Mouse (Mus musculus): ENCODE measurements at regions not wholly inside any gene's neighbourhood (a gene's known extent, or its start where the extent isn't known, plus 50 kb on each side); places are given as distances from the start of the nearest gene placed in this dataset.

- H3K27me3 ChIP-seq (ENCODE audit: control insufficient read depth, insufficient read depth, low read length), result no peaks in the 10 kb centered on the region
- no peaks in the 10 kb centered on the region for H3K36me3 ChIP-seq (ENCODE audit: control insufficient read depth, insufficient read depth, low read length)
- H3K9me3 ChIP-seq (ENCODE audit: control insufficient read depth, low read depth, low read length), result no peaks in the 10 kb centered on the region
- ATAC-seq (ENCODE audit: insufficient number of reproducible peaks, insufficient read depth, low FRiP score, low read depth), result no peak
- H3K4me3 ChIP-seq (ENCODE audit: low read depth, low read length), result no peak overlapping the region
- no peak overlapping the region for H3K4me2 ChIP-seq (replicated peaks; ENCODE audit: low read depth, low read length)
- 39% methylated on average over 4 of the region's 4 CpGs for WGBS
- no peak overlapping the region for H3K27ac ChIP-seq (ENCODE audit: low read length)
- H3K9ac ChIP-seq (replicated peaks; ENCODE audit: low read depth, low read length), result no peak overlapping the region
- no peaks in the 10 kb centered on the region for H3K4me1 ChIP-seq (ENCODE audit: control insufficient read depth, insufficient read depth, low read length)
Observed at GRCm38 (mm10) chr14:46706462-46706861, 53.9 kb upstream of the Cdkn3 start.

GRCm38 (mm10) chr14:46704316-46704751 is 56.0 kb upstream of the Cdkn3 start:
- Histone ChIP-seq H3K9me3 (ENCODE audit: control insufficient read depth, low read depth, low read length) (no peaks in the 10 kb centered on the region), H3K4me3 (ENCODE audit: low read depth, low read length) (no peak overlapping the region), H3K4me2 (replicated peaks; ENCODE audit: low read depth, low read length) (0 out of 2 replicates have a peak overlapping the region, but pooled peaks have one; percentile 1), H3K9ac (replicated peaks; ENCODE audit: low read depth, low read length) (no peak overlapping the region), H3K27me3 (ENCODE audit: control insufficient read depth, insufficient read depth, low read length) (no peaks in the 10 kb centered on the region), H3K27ac (ENCODE audit: low read length) (no peak overlapping the region), H3K36me3 (ENCODE audit: control insufficient read depth, insufficient read depth, low read length) (no peaks in the 10 kb centered on the region), H3K4me1 (ENCODE audit: control insufficient read depth, insufficient read depth, low read length) (no peaks in the 10 kb centered on the region)
- no peak for ATAC-seq (ENCODE audit: insufficient number of reproducible peaks, insufficient read depth, low FRiP score, low read depth)
- 43% methylated on average over 9 of the region's 9 CpGs for WGBS

GRCm38 (mm10) chr14:46702669-46703435 is 57.5 kb upstream of the Cdkn3 start:
- ATAC-seq (ENCODE audit: insufficient number of reproducible peaks, insufficient read depth, low FRiP score, low read depth), result 0 out of 2 replicates have a peak, but pooled peaks have one; percentile 33
- 41% methylated on average over 16 of the region's 17 CpGs for WGBS

GRCm38 (mm10) chr14:46692571-46692970 is 67.8 kb upstream of the Cdkn3 start:
- WGBS, result 94% methylated on average over 7 of the region's 7 CpGs
- Histone ChIP-seq H3K27me3 (ENCODE audit: control insufficient read depth, insufficient read depth, low read length) (no peaks in the 10 kb centered on the region), H3K36me3 (ENCODE audit: control insufficient read depth, insufficient read depth, low read length) (no peaks in the 10 kb centered on the region), H3K27ac (ENCODE audit: low read length) (no peak overlapping the region), H3K4me3 (ENCODE audit: low read depth, low read length) (no peak overlapping the region), H3K4me1 (ENCODE audit: control insufficient read depth, insufficient read depth, low read length) (no peaks in the 10 kb centered on the region), H3K4me2 (replicated peaks; ENCODE audit: low read depth, low read length) (no peak overlapping the region), H3K9me3 (ENCODE audit: control insufficient read depth, low read depth, low read length) (no peaks in the 10 kb centered on the region), H3K9ac (replicated peaks; ENCODE audit: low read depth, low read length) (no peak overlapping the region)
- no peak for ATAC-seq (ENCODE audit: insufficient number of reproducible peaks, insufficient read depth, low FRiP score, low read depth)

More at GRCm38 (mm10) chr14:46702669-46703435, 57.5 kb upstream of the Cdkn3 start:
- H3K4me1 ChIP-seq (ENCODE audit: control insufficient read depth, insufficient read depth, low read length), result no peaks in the 10 kb centered on the region
- no peaks in the 10 kb centered on the region for H3K36me3 ChIP-seq (ENCODE audit: control insufficient read depth, insufficient read depth, low read length)
- no peak overlapping the region for H3K4me3 ChIP-seq (ENCODE audit: low read depth, low read length)
- no peak overlapping the region for H3K9ac ChIP-seq (replicated peaks; ENCODE audit: low read depth, low read length)
- H3K27ac ChIP-seq (ENCODE audit: low read length), result no peak overlapping the region
- H3K27me3 ChIP-seq (ENCODE audit: control insufficient read depth, insufficient read depth, low read length), result no peaks in the 10 kb centered on the region
- no peak overlapping the region for H3K4me2 ChIP-seq (replicated peaks; ENCODE audit: low read depth, low read length)
- H3K9me3 ChIP-seq (ENCODE audit: control insufficient read depth, low read depth, low read length), result no peaks in the 10 kb centered on the region

GRCm38 (mm10) chr14:46692067-46692466 is 68.3 kb upstream of the Cdkn3 start:
- WGBS, result 88% methylated on average over 2 of the region's 2 CpGs
- ATAC-seq (ENCODE audit: insufficient number of reproducible peaks, insufficient read depth, low FRiP score, low read depth), result no peak
- H3K27ac ChIP-seq (ENCODE audit: low read length), result no peak overlapping the region

GRCm38 (mm10) chr14:46682728-46683127 is 77.6 kb upstream of the Cdkn3 start:
- no peaks in the 10 kb centered on the region for H3K27me3 ChIP-seq (ENCODE audit: control insufficient read depth, insufficient read depth, low read length)
- H3K36me3 ChIP-seq (ENCODE audit: control insufficient read depth, insufficient read depth, low read length), result no peaks in the 10 kb centered on the region
- H3K9ac ChIP-seq (replicated peaks; ENCODE audit: low read depth, low read length), result no peak overlapping the region
- H3K4me2 ChIP-seq (replicated peaks; ENCODE audit: low read depth, low read length), result no peak overlapping the region
- H3K9me3 ChIP-seq (ENCODE audit: control insufficient read depth, low read depth, low read length), result no peaks in the 10 kb centered on the region
- H3K4me1 ChIP-seq (ENCODE audit: control insufficient read depth, insufficient read depth, low read length), result no peaks in the 10 kb centered on the region
- WGBS, result 71% methylated on average over 6 of the region's 6 CpGs
- no peak for ATAC-seq (ENCODE audit: insufficient number of reproducible peaks, insufficient read depth, low FRiP score, low read depth)
- H3K4me3 ChIP-seq (ENCODE audit: low read depth, low read length), result no peak overlapping the region
- no peak overlapping the region for H3K27ac ChIP-seq (ENCODE audit: low read length)

More at GRCm38 (mm10) chr14:46692067-46692466, 68.3 kb upstream of the Cdkn3 start:
- no peaks in the 10 kb centered on the region for H3K27me3 ChIP-seq (ENCODE audit: control insufficient read depth, insufficient read depth, low read length)
- no peaks in the 10 kb centered on the region for H3K4me1 ChIP-seq (ENCODE audit: control insufficient read depth, insufficient read depth, low read length)
- no peaks in the 10 kb centered on the region for H3K36me3 ChIP-seq (ENCODE audit: control insufficient read depth, insufficient read depth, low read length)
- H3K9ac ChIP-seq (replicated peaks; ENCODE audit: low read depth, low read length), result no peak overlapping the region
- no peak overlapping the region for H3K4me2 ChIP-seq (replicated peaks; ENCODE audit: low read depth, low read length)
- H3K4me3 ChIP-seq (ENCODE audit: low read depth, low read length), result no peak overlapping the region
- H3K9me3 ChIP-seq (ENCODE audit: control insufficient read depth, low read depth, low read length), result no peaks in the 10 kb centered on the region

GRCm38 (mm10) chr14:46678935-46679334 is 81.4 kb upstream of the Cdkn3 start:
- Histone ChIP-seq H3K4me1 (ENCODE audit: control insufficient read depth, insufficient read depth, low read length) (no peaks in the 10 kb centered on the region), H3K27me3 (ENCODE audit: control insufficient read depth, insufficient read depth, low read length) (no peaks in the 10 kb centered on the region), H3K9me3 (ENCODE audit: control insufficient read depth, low read depth, low read length) (no peaks in the 10 kb centered on the region), H3K9ac (replicated peaks; ENCODE audit: low read depth, low read length) (no peak overlapping the region), H3K27ac (ENCODE audit: low read length) (no peak overlapping the region), H3K4me2 (replicated peaks; ENCODE audit: low read depth, low read length) (no peak overlapping the region), H3K4me3 (ENCODE audit: low read depth, low read length) (no peak overlapping the region), H3K36me3 (ENCODE audit: control insufficient read depth, insufficient read depth, low read length) (no peaks in the 10 kb centered on the region)
- ATAC-seq (ENCODE audit: insufficient number of reproducible peaks, insufficient read depth, low FRiP score, low read depth), result no peak
- WGBS, result 65% methylated on average over 4 of the region's 4 CpGs

GRCm38 (mm10) chr14:46671482-46672225 is 88.7 kb upstream of the Cdkn3 start:
- no peaks in the 10 kb centered on the region for H3K4me1 ChIP-seq (ENCODE audit: control insufficient read depth, insufficient read depth, low read length)
- no peak overlapping the region for H3K27ac ChIP-seq (ENCODE audit: low read length)
- 85% methylated on average over 9 of the region's 9 CpGs for WGBS
- no peak for ATAC-seq (ENCODE audit: insufficient number of reproducible peaks, insufficient read depth, low FRiP score, low read depth)
- no peak overlapping the region for H3K4me3 ChIP-seq (ENCODE audit: low read depth, low read length)
- H3K27me3 ChIP-seq (ENCODE audit: control insufficient read depth, insufficient read depth, low read length), result no peaks in the 10 kb centered on the region
- no peak overlapping the region for H3K4me2 ChIP-seq (replicated peaks; ENCODE audit: low read depth, low read length)
- H3K9ac ChIP-seq (replicated peaks; ENCODE audit: low read depth, low read length), result no peak overlapping the region
- peaks cover 6% of the 10 kb centered on the region; the same call in 1 of the 2 replicates for H3K9me3 ChIP-seq (ENCODE audit: control insufficient read depth, low read depth, low read length)
- no peaks in the 10 kb centered on the region for H3K36me3 ChIP-seq (ENCODE audit: control insufficient read depth, insufficient read depth, low read length)
